Mouse (Mus musculus) urinary bladder, adult 18-20 months (tissue): ENCODE measurements at regions not wholly inside any gene's neighbourhood (a gene's known extent, or its start where the extent isn't known, plus 50 kb on each side); places are given as distances from the start of the nearest gene placed in this dataset.

Experiments used
- DNase-seq, 2 experiments: peaks; one replicate each; pipeline ENCODE4 v3.0.0; 2022; ENCODE audit warnings: low spot score in 2 of 2, mixed read lengths in 2 of 2

- DNase-seq, result no peak
Measured at GRCm38 (mm10) chr2:115309856-115310631, 271.5 kb upstream of the BC052040 start.

GRCm38 (mm10) chr2:115318551-115318950 is 263.0 kb upstream of the BC052040 start:
- DNase-seq, result no peak

DNA sequence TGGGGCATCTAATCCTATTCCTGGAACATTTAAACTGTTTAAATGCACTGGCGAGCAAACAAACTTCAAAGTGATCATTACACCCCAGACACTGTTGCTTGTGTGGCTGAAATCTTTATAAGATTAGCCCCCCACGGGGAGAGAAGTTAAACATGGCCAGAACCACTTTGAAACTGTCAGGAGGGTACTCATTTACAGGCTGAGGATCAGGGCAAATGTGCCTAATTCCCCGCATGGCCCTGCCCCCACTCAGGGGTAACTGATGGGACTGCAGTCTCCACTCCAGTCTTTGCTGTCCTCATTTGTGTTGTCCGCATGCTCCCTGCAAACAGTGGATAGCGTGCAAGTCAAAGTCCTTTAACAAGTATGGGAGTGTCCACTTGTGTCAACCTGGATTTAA is 258.9 kb upstream of the BC052040 start:
- no peak for DNase-seq

DNA sequence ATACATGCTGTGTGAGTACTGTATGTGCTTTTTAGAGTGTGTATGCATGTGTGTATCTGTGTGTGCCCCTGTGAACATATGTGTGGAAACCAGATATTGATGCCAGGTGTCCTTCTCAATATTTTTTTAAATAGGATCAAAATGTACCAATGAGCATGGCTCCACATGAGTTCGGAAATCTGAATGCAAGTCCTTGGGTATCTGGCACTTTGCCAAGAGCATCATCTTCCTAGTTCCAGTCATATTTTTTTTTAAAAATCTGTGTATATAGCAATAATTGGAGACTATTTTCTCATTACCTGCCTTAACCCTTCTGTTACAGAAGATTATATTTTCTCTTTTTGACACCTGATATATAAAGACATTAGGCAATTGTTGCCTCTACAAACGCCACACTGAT is 255.0 kb upstream of the BC052040 start:
- no peak for DNase-seq

DNA sequence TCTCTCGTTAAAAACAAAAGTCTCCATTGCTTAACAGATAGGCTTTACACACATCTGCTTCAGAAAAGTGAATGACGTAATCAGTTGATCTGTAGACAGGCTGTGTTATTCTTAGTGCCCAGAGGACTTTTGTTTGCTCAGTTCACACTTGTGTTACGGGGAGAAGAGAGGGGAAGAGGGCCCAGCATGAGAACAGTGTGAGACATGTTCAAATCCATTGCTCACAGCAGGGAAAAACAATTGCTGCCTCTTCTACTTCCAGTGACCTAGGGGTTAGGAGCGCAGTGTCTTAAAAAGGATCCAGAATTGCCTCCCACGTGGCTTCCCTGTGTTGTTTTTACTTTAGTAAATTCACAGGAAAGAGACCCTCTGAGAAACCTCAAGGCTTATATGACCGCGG is 243.3 kb upstream of the BC052040 start:
- DNase-seq, result no peak

DNA sequence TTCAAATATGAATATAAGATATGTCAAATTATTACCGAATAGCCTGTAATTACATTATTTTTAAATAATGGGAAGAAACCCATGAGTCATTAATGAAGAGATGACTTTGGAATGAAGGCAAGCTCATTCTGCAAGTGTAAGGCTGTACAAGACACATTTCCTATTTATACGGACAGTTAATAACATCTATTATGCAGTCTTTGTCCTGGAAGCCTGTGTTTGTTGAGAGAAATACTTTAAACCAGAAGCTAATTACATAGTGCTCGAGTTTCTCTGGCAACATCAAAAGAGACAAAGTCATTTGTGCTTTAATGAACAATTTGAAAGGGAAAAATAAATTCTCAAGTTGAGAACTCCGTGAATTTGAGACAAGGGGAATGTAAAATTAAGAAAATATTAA is 242.5 kb upstream of the BC052040 start:
- no peak for DNase-seq

GRCm38 (mm10) chr2:115342360-115342759 is 239.2 kb upstream of the BC052040 start:
- DNase-seq, result no peak

GRCm38 (mm10) chr2:115346551-115346950 is 235.0 kb upstream of the BC052040 start:
- no peak for DNase-seq

DNA sequence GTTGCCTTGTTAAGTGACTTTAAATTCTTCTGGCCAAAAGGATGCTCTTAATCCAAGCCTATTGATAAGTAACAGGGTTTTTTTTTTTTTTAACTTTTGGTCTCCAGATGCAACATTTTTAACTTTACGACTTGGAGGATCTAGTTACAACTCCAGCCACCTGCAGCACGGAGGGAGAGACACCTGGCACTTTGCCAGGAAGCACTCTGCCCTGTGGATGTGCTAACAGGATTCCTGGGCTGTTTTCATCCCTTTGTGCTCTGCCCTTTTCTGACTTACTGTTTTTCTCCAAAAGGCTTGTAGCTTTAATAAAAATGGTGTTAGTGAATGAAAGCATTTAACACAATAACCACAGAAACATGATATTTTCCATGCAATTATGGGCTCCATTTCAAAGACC is 233.3 kb upstream of the BC052040 start:
- no peak for DNase-seq

DNA sequence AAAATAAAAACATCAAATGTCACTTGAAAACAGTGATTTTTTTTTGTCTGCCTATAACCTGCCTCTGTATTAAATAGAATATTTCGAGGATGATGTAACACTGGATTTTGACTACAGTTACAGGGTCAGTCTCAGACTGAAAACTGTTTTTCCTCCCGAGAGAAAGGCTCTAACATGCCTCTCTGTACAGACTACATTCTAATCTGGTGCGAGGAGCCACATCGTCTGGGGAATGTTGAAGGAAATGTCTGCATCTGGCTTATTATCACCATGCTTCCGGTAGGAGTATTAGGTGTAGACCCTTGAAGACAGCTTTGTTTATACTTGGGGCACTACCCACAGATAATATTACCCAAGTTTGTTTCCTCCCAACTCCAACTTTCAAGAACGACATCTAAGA is 210.4 kb upstream of the BC052040 start:
- no peak for DNase-seq

GRCm38 (mm10) chr2:115375336-115375735 is 206.2 kb upstream of the BC052040 start:
- no peak for DNase-seq

- no peak for DNase-seq
Measured at GRCm38 (mm10) chr2:115384414-115385180, 196.9 kb upstream of the BC052040 start.

GRCm38 (mm10) chr2:115385207-115386168 is 196.0 kb upstream of the BC052040 start:
- DNase-seq, result no peak

DNA sequence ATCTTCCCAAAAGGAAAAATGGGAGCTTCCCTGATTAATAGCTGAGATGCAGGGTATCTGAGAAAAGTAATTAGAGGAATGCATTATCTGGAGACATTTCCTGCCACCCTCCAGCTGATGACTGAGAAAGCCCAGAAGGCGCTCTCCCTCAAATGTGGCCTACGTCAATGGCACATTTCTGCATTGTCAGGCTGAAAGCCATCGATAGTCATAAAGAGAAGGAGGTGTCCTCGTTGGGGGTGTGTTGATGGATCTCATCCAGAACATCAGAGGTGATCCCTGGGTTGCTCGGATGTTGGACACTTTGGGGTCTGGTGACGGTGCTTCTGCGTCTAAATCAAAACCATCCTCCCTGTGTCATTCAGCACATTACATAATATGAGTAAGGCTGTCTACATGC is 189.9 kb upstream of the BC052040 start:
- DNase-seq, result no peak

- no peak for DNase-seq
Measured at GRCm38 (mm10) chr2:115392082-115392762, 189.3 kb upstream of the BC052040 start.

GRCm38 (mm10) chr2:115394091-115394490 is 187.4 kb upstream of the BC052040 start:
- DNase-seq, result no peak

- DNase-seq, result no peak
Measured at GRCm38 (mm10) chr2:115398550-115398949, 183.0 kb upstream of the BC052040 start.

DNA sequence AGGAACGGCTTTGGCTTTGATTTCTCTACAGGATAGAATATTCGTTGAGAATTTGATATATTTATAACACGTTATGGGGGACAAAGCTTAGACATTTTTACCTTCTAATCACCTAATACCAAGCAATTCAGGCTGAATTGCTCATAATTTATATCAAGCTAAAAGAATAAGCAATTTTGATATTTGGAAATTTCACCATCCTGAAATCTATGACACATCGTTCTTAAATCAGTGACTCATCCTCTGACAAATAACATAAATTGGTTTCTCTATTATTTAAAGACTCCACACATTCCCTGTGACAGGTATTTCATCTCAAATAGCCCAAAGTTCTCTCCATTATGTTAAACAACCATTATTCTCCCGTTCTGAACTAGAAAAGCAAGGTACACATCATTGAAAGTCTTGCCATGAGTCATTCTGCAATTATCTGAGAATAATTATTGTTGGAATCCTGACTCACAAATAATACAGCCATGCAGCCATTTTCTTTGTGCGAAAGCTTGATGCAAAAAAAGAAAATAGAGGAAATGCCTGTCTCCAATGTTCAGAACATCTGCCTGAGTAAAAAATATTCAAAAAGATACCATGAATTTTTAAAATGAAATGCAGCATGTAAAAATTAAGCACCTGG is 182.3 kb upstream of the BC052040 start:
- DNase-seq, result no peak

- DNase-seq, result no peak
Measured at GRCm38 (mm10) chr2:115399987-115400550, 181.4 kb upstream of the BC052040 start.

GRCm38 (mm10) chr2:115402246-115402645 is 179.3 kb upstream of the BC052040 start:
- no peak for DNase-seq

GRCm38 (mm10) chr2:115432476-115432875 is 149.0 kb upstream of the BC052040 start:
- DNase-seq, result no peak
